Mouse (Mus musculus): Measurements from ENCODE around the gene Car5a.

GRCm38 (mm10) chr8:121987892-121988291 is 43.2 kb upstream of the Car5a start:
- TF ChIP-seq POLR2A (IDR thresholded peaks at IDR 0.05; ENCODE audit: insufficient read depth, low read depth, low read length) (no peak), CTCF (IDR thresholded peaks at IDR 0.05) (no peak), EP300 (IDR thresholded peaks at IDR 0.05; ENCODE audit: insufficient read depth, low read depth, low read length) (no peak)

Data from heart, adult 2 months (tissue).